Mouse (Mus musculus) cerebellum, adult 9-10 months (tissue): ENCODE data around the gene Ciz1.
"Not testable (repeated sequence)": the region's sequence is repeated elsewhere in the genome, so short reads cannot be mapped to it uniquely, and the experiment has no call there.

Experiments
- DNase-seq: peaks from one replicate; pipeline ENCODE4 v3.0.0; 2022

Gene Ciz1

GRCm38 (mm10) chr2:32349625-32350255 lies 2.4 kb upstream of the Ciz1 start:
- DNase-seq: peak; percentile 72

DNA sequence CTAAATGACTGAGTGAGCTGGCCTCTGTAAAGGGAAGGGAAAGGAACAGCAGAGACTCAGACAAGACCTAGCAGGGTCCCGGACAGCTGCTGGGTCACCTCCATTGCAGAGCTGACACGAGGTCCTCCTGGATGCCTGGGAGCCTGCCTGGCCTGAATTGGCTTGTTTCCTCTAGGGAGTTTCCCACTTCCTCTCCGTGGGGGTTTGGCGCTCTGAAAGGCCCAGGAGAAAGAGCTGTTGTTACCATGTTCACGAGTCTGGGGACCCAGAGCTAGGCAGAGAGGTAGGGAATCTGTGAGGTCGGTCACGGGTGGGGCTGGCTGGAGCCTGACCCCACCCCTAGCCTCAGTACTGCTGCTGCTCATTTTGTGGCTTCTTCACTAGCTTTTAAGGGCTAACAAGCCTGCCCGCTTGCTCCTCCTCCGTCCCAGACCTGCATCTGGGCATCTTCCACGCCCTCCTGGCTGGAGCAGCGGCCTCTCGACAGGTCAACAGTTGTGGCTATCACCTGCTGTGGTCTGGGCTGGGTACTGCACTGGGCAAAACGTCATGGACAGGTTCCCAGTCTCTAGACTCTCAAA lies 1.6 kb upstream of the Ciz1 start:
- DNase-seq: peak; percentile 80

DNA sequence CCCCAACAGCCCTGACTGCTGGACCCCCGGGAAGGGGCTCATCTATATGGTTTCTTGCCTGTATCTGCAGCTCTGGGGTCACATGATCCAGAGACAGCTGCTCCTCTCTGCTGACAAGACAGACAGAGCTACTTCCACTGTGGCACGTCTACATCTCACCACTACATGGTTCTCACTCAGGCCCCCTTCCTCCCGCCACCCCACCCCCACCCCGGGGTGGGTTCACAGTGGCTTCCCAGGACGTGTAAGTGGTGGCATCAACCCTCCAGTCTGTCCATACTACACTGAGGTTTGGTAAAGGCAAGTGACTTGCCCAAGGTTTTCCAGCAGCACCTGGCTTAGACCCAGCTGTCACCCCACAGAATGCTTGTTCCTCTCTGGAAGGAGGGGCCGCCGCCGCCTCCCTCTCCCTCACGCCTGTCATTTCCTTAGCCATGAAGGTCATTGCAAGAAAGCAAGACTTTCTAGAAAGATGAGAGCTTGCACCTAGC lies 611 bp upstream of the Ciz1 start:
- DNase-seq: peak; percentile 86

- DNase-seq: peak; percentile 98
These were observed 948 bp downstream of the Ciz1 start, which contains the start of gene Dnm1 for GRCm38 (mm10) chr2:32353007-32353542. Dnm1 (minus strand) TSS chr2:32353338.

DNA sequence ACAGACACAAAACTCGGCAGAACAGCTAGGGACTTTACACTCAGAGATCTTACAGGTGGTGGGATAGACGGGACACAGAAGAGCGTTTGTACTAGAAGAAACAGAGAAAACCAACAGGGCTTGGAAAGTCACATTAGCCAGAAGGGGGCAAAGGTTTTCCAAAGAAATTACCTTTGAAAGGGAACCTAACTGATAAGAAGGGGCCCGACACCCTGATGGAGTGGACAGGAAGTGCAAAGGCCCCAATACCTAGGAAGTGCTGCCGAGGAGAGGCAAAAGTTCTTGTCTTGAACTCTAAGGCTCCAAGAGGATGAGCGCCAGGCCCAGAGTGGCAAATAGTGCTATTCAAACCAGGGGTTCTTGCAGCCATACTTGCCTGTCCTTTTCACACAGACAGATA lies 1.7 kb downstream of the Ciz1 start:
- DNase-seq: peak; percentile 63

DNA sequence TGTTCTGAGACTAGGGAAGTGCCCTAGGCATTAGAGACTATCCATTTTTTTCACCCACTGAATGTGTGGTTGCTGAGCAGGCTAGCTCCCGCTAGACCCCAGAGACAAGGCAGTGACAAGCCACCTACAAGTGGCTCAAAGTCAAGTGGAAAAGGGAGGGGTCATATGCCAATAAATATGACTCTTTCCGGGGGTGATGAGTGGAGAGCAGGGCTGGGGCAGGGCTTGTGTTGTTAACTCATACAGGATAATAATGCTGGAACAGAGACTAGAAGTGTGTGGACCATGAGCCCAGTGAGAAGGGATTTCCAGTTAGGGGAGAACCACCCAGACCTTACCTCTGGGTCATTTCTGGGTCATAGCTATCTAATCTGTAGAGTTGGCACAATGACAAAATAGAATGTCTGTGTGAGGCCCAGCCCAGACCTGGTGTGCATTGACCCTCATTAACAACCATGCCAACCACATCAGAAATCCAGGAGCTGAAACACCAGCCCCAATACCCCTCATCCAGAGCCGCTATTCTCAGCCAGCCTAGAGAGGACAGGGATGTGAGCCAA lies 2.3 kb downstream of the Ciz1 start:
- DNase-seq: peak; percentile 68

GRCm38 (mm10) chr2:32356216-32356615 lies 4.1 kb downstream of the Ciz1 start:
- no peak for DNase-seq

DNA sequence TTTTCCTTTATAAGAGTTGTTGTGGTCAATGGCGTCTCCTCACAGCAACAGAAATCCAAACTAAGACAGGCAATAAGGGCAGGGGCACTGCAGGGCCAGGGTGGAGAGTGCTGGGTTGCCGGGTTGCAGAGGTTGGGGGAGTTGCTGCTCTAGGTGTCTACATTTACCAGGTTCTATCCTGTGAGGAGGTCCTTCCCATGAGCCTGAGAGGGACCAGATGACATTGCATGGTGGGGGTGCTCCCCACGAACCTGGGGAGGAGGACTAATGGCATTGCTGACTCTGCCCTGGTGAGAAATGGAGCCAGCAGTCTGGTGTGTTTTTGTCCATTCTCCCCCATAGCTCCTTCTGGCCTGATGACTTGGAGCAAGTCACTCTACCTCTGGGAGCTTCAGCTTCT lies 5.6 kb downstream of the Ciz1 start:
- DNase-seq: no peak

DNA sequence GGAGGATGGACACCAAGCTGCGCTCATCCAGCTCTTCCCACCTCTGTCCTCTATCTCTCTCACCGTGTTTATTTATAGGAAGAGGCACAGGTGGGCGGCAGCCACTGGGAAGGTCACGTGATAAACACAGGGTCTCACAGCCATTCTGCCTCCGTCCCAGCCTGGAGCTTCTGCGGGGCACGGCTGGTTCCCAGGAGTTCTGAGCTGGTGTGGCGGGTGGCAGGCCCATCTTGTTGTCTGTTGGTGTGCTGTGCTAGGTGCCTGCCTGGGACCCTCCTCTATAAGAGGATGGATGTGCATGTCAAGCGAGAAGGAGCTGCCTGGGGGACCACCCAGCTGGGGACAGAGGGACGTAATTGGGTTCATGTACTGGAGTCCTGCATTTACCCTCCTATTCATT lies 6.3 kb downstream of the Ciz1 start:
- DNase-seq: no peak

DNA sequence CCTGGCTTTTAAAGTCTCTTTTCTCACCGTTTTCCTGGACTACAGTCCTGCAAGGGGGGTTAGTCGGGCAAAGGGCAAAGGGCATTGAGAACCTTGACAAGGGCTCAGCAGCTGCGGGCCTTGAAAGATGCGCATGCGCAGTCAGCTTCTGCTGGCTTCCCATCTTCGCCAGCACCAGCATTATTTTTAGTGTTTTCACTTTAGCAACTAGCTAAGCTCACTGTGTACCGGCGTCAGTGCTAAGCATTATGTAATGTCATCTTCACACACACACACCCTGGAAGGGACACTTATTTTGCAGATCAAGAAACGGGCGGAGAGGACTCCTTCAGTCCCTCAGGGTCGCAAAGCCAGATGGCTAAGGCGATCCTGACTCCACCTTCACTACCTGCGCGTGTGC lies 8.6 kb downstream of the Ciz1 start:
- peak; percentile 89 for DNase-seq

GRCm38 (mm10) chr2:32361437-32361836 lies 9.3 kb downstream of the Ciz1 start:
- DNase-seq: peak; percentile 92

GRCm38 (mm10) chr2:32362274-32362673 lies 10.1 kb downstream of the Ciz1 start:
- DNase-seq: not testable (repeated sequence)

- DNase-seq: peak; percentile 93
These were observed 10.8 kb downstream of the Ciz1 start for GRCm38 (mm10) chr2:32362817-32363340.

DNA sequence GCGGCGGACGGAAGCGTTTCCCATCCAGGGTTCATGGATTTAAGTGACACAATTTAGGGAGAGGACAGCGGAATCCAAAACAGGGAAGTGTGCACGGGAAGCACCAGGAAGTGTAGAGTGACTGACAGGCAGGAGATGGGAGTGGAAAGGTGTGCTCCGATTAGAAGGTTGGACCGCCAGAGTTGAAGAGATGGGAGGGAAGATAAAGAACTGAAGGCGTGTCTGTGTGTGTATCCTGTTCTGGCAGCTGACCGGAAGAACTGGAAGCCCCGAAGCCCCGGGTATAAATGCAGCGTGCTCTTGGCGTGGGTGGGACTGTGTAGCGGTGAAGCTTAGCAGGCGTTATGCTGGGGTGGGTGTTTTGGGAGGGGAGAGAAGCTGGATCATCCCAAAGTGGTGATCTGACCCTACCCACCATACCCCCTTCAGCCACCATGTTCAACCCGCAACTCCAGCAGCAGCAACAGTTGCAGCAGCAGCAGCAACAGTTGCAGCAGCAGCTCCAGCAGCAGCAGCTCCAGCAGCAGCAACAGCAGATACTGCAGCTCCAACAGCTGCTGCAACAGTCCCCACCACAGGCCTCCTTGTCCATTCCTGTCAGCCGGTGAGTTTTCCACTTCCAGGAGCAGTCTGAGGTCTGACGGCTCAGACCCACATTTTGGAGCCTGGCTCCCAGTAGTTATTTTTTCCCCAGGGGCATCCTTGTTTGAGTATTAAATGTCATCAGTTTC lies 11.4 kb downstream of the Ciz1 start:
- no peak for DNase-seq

DNA sequence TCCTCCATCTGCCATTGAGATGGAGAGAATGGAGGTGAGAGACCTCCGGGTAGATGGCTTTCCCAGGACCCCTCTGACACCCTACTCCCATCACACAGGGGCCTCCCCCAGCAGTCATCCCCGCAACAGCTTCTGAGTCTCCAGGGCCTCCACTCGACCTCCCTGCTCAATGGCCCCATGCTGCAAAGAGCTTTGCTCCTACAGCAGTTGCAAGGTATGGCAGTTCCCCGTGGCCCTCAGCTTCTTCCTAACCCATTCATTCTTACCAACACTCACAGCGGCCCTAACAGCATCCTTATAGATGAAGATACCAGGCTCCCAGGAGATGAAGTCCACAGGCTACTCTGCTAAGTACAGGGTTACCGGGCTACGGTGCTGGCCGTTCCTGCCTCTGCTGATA lies 12.0 kb downstream of the Ciz1 start:
- no peak for DNase-seq

DNA sequence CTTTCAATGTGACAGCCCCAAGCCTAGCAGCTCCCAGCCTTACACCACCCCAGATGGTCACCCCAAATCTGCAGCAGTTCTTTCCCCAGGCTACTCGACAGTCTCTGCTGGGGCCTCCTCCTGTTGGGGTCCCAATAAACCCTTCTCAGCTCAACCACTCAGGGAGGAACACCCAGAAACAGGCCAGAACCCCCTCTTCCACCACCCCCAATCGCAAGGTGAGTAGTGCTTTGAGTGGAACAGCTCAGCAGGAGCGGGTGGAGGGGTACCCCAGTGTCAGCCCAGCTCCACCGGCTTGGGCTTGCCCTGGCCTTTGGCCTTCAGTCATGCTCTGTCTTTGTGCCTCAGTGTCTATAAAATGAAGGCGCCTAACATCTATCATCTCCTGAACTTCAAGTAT lies 15.2 kb downstream of the Ciz1 start:
- no peak for DNase-seq

GRCm38 (mm10) chr2:32374191-32374590 lies 22.1 kb downstream of the Ciz1 start:
- DNase-seq: no peak

DNA sequence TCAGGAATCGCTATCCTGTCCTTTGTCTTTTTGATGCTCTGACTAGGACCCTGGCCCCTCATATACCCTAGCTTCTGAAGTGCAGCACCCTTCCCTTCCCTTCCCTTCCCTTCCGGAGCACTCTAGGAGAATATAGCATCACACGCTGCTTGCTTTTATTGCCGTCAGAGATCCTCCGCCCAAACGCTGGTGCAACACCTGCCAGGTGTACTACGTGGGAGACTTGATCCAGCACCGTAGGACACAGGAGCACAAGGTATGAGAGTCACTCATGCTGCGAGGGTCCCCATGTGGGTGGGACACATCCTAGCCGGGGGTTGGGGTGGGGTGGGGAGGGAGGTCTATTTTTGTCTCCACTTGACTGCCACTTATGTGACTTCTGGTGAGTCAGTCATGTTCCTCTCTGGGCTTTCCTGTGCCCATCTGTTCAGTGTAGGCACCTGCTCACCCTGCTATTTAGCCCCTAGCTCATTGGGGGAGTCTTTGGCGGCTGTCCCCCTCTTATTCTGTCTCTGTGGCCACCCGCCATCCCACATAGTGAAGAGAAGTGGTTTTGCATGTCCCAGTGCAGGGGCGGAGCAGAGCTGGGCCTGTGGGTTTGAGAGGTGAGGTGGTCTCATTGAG lies 23.3 kb downstream of the Ciz1 start:
- DNase-seq: no peak

- no peak for DNase-seq
These were observed 24.8 kb downstream of the Ciz1 start for GRCm38 (mm10) chr2:32376963-32377362.

DNA sequence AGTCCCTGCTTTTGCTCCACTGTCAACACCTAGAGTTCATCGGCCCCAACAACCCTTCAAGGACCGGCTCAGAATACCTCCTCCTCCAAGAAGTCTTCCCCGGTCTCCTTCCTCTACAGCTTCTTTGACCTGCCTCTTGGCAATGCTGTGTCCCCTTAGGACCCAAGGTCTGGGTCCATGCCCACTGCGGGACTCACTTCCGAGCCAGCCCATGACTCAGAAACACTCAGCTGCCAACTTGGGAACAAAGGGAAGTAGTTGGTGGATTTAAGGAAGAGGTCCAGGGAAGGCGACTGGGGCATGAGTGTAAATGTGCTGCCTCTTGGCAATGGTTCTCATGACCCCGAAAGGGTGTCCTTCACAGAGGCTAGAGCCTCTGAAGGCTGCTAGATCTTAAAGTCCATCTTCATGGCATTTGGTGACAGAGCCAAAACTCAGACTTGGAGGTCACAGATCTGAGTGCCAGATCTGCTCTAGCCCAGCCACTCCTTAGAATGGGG lies 27.9 kb downstream of the Ciz1 start:
- DNase-seq: no peak

- DNase-seq: peak; percentile 69
These were observed 29.1 kb downstream of the Ciz1 start for GRCm38 (mm10) chr2:32381141-32381774.

- peak; percentile 94 for DNase-seq
These were observed 29.7 kb downstream of the Ciz1 start, which contains the start of gene 1110008P14Rik for GRCm38 (mm10) chr2:32381775-32382223. 1110008P14Rik (minus strand) TSS chr2:32381938.
